Mouse (Mus musculus) limb, embryonic 10.5 days (tissue): ENCODE data around the gene Wdr38. TPM values are rescaled to one million over a fixed set of nuclear protein-coding genes. Genes with fewer than 3 reads are reported as not detected.
"Not testable (repeated sequence)": the region's sequence is repeated elsewhere in the genome, so short reads cannot be mapped to it uniquely, and the experiment has no call there.

Source experiments
- DNase-seq: peaks from one replicate; pipeline ENCODE4 v3.0.0-alpha.2; 2017; ENCODE audit warnings: low spot score
- H3K27ac ChIP-seq: fragments of 300-500 bp; sonication (generic); 2 replicates; pipeline ENCODE4 v1.5.1; 2016; ENCODE audit warnings: mild to moderate bottlenecking
- H3K27me3 ChIP-seq: fragments of 300-500 bp; sonication (generic); 2 replicates; pipeline ENCODE4 v1.6.1; 2016; ENCODE audit warnings: low read depth, mild to moderate bottlenecking; ENCODE audit not compliant: poor library complexity, severe bottlenecking
- H3K36me3 ChIP-seq: fragments of 300-500 bp; sonication (generic); 2 replicates; pipeline ENCODE4 v1.6.1; 2016; ENCODE audit warnings: mild to moderate bottlenecking, moderate library complexity
- H3K4me1 ChIP-seq: fragments of 300-500 bp; sonication (generic); 2 replicates; pipeline ENCODE4 v1.6.1; 2016
- H3K4me3 ChIP-seq: fragments of 300-500 bp; sonication (generic); 2 replicates; pipeline ENCODE4 v1.5.1; 2016; ENCODE audit warnings: mild to moderate bottlenecking, moderate library complexity
- H3K9me3 ChIP-seq: fragments of 300-500 bp; sonication (generic); replicated peaks from 2 replicates; pipeline ENCODE4 v1.6.1; 2016; ENCODE audit warnings: mild to moderate bottlenecking
- WGBS: fragments of 180-500 bp; shearing (Covaris S2); methylation state at CpG from one replicate; pipeline ENCODE4 v1.1.7; 2016; 5-methylcytosine and 5-hydroxymethylcytosine counted together
- polyA plus RNA-seq: library from polyadenylated mRNA; unstranded; fragments of >200 nt; fragmentation: Nextera tagmentation; extraction: Ambion mirVana; gene quantifications from 2 replicates; pipeline ENCODE4 v1.2.1, GENCODE M21; 2016

Gene Wdr38
- polyA plus RNA-seq, 1 experiment from 2014 or later: 1.6 TPM

GRCm38 (mm10) chr2:39001866-39002265 lies 4.6 kb downstream of the Wdr38 start:
- Histone ChIP-seq H3K4me1 (peaks cover 36% of the 10 kb centered on the region), H3K27me3 (no peaks in the 10 kb centered on the region), H3K27ac (no peak overlapping the region), H3K9me3 (no peaks in the 10 kb centered on the region), H3K36me3 (peaks cover 52% of the 10 kb centered on the region), H3K4me3 (no peak overlapping the region)
- DNase-seq: no peak
- 82% methylated on average over 3 of the region's 3 CpGs for WGBS

GRCm38 (mm10) chr2:39003106-39003505 lies 5.8 kb downstream of the Wdr38 start:
- H3K27me3 ChIP-seq: no peaks in the 10 kb centered on the region
- DNase-seq: no peak
- no peak overlapping the region for H3K27ac ChIP-seq
- peaks cover 34% of the 10 kb centered on the region for H3K4me1 ChIP-seq
- H3K4me3 ChIP-seq: peak overlapping the region; percentile 76
- H3K36me3 ChIP-seq: peaks cover 52% of the 10 kb centered on the region
- H3K9me3 ChIP-seq: no peaks in the 10 kb centered on the region
- 64% methylated on average over 8 of the region's 8 CpGs for WGBS

- Histone ChIP-seq H3K4me3 (peak overlapping the region; percentile 76), H3K27me3 (no peaks in the 10 kb centered on the region), H3K4me1 (peaks cover 32% of the 10 kb centered on the region), H3K9me3 (no peaks in the 10 kb centered on the region), H3K36me3 (peaks cover 52% of the 10 kb centered on the region), H3K27ac (peak overlapping the region; percentile 93)
- WGBS: 79% methylated on average over 5 of the region's 5 CpGs
- DNase-seq: no peak
Observed at GRCm38 (mm10) chr2:39003512-39003911, 6.2 kb downstream of the Wdr38 start.

GRCm38 (mm10) chr2:39004372-39004771 lies 7.1 kb downstream of the Wdr38 start:
- Histone ChIP-seq H3K9me3 (no peaks in the 10 kb centered on the region), H3K27ac (peak overlapping the region; percentile 93), H3K36me3 (peaks cover 49% of the 10 kb centered on the region), H3K4me1 (peaks cover 40% of the 10 kb centered on the region), H3K4me3 (peak overlapping the region; percentile 76), H3K27me3 (no peaks in the 10 kb centered on the region)
- WGBS: 1% methylated on average over 11 of the region's 11 CpGs
- DNase-seq: peak; percentile 52

GRCm38 (mm10) chr2:39004880-39005435 lies 7.7 kb downstream of the Wdr38 start, which contains the start of gene Arpc5l:
TSS of gene Arpc5l (plus strand) at chr2:39005348.
- Histone ChIP-seq H3K9me3 (no peaks in the 10 kb centered on the region), H3K36me3 (peaks cover 43% of the 10 kb centered on the region), H3K4me3 (peak within 1 kb of the TSS; percentile 76), H3K27ac (peak within 1 kb of the TSS; percentile 93), H3K4me1 (peaks cover 45% of the 10 kb centered on the region), H3K27me3 (no peaks in the 10 kb centered on the region)
- DNase-seq: peak; percentile 92
- WGBS: 0% methylated on average over 58 of the region's 58 CpGs

- H3K9me3 ChIP-seq: no peaks in the 10 kb centered on the region
- peak within 1 kb of the TSS; percentile 93 for H3K27ac ChIP-seq
- no peaks in the 10 kb centered on the region for H3K27me3 ChIP-seq
- peak within 1 kb of the TSS; percentile 76 for H3K4me3 ChIP-seq
- peaks cover 45% of the 10 kb centered on the region for H3K4me1 ChIP-seq
- no peak for DNase-seq
- peaks cover 39% of the 10 kb centered on the region for H3K36me3 ChIP-seq
- WGBS: 12% methylated on average over 15 of the region's 15 CpGs
Observed at GRCm38 (mm10) chr2:39005574-39006079, 8.4 kb downstream of the Wdr38 start, which contains the start of gene Rpl35. TSS of gene Rpl35 (minus strand) at chr2:39005624.

GRCm38 (mm10) chr2:39006149-39006730 lies 9.0 kb downstream of the Wdr38 start:
- no peak for DNase-seq
- Histone ChIP-seq H3K9me3 (no peaks in the 10 kb centered on the region), H3K36me3 (peaks cover 37% of the 10 kb centered on the region), H3K4me1 (peaks cover 45% of the 10 kb centered on the region), H3K27ac (no peak overlapping the region), H3K4me3 (peak overlapping the region; percentile 76), H3K27me3 (no peaks in the 10 kb centered on the region)
- WGBS: 89% methylated on average over 14 of the region's 14 CpGs

GRCm38 (mm10) chr2:39007865-39008264 lies 10.6 kb downstream of the Wdr38 start:
- no peaks in the 10 kb centered on the region for H3K9me3 ChIP-seq
- peak overlapping the region; percentile 98 for H3K4me3 ChIP-seq
- H3K4me1 ChIP-seq: peaks cover 43% of the 10 kb centered on the region
- H3K36me3 ChIP-seq: peaks cover 36% of the 10 kb centered on the region
- peak; percentile 98 for DNase-seq
- peak overlapping the region; percentile 90 for H3K27ac ChIP-seq
- WGBS: 0% methylated on average over 43 of the region's 44 CpGs
- no peaks in the 10 kb centered on the region for H3K27me3 ChIP-seq

- Histone ChIP-seq H3K36me3 (peaks cover 36% of the 10 kb centered on the region), H3K27ac (peak overlapping the region; percentile 90), H3K4me1 (peaks cover 38% of the 10 kb centered on the region), H3K27me3 (no peaks in the 10 kb centered on the region), H3K9me3 (no peaks in the 10 kb centered on the region), H3K4me3 (peak overlapping the region; percentile 98)
- no peak for DNase-seq
- WGBS: 2% methylated on average over 25 of the region's 25 CpGs
Observed at GRCm38 (mm10) chr2:39008350-39008851, 11.1 kb downstream of the Wdr38 start.

GRCm38 (mm10) chr2:39008954-39009365 lies 11.7 kb downstream of the Wdr38 start:
- no peak for DNase-seq

GRCm38 (mm10) chr2:39010144-39010543 lies 12.9 kb downstream of the Wdr38 start:
- WGBS: 99% methylated on average over 5 of the region's 5 CpGs
- not testable (repeated sequence) for H3K9me3 ChIP-seq, H3K27ac ChIP-seq, H3K4me3 ChIP-seq, DNase-seq, H3K27me3 ChIP-seq
- peaks cover 28% of the 10 kb centered on the region for H3K4me1 ChIP-seq
- peaks cover 45% of the 10 kb centered on the region for H3K36me3 ChIP-seq

More at GRCm38 (mm10) chr2:39008954-39009365, 11.7 kb downstream of the Wdr38 start:
- 33% methylated on average over 3 of the region's 3 CpGs for WGBS
- Histone ChIP-seq H3K4me1 (peaks cover 32% of the 10 kb centered on the region), H3K9me3 (no peaks in the 10 kb centered on the region), H3K36me3 (peaks cover 36% of the 10 kb centered on the region), H3K27ac (peak overlapping the region; percentile 90), H3K4me3 (peak overlapping the region; percentile 98), H3K27me3 (no peaks in the 10 kb centered on the region)

GRCm38 (mm10) chr2:39011264-39011663 lies 14.0 kb downstream of the Wdr38 start:
- H3K4me3 ChIP-seq: no peak overlapping the region
- H3K9me3 ChIP-seq: no peaks in the 10 kb centered on the region
- H3K36me3 ChIP-seq: peaks cover 57% of the 10 kb centered on the region
- H3K27me3 ChIP-seq: no peaks in the 10 kb centered on the region
- H3K27ac ChIP-seq: no peak overlapping the region
- peaks cover 20% of the 10 kb centered on the region for H3K4me1 ChIP-seq
- no peak for DNase-seq

GRCm38 (mm10) chr2:39011971-39012370 lies 14.7 kb downstream of the Wdr38 start:
- Histone ChIP-seq H3K27ac (no peak overlapping the region), H3K4me3 (no peak overlapping the region), H3K4me1 (peaks cover 17% of the 10 kb centered on the region), H3K9me3 (no peaks in the 10 kb centered on the region), H3K27me3 (no peaks in the 10 kb centered on the region), H3K36me3 (peaks cover 64% of the 10 kb centered on the region)
- no peak for DNase-seq
- 93% methylated on average over 3 of the region's 3 CpGs for WGBS
